Mouse (Mus musculus): ENCODE data around the gene Dnajc12. TPM values are rescaled to one million over a fixed set of nuclear protein-coding genes. Genes with fewer than 3 reads are reported as not detected.

Gene Dnajc12
- total and polyA plus RNA-seq, 3 experiments: 2.9 to 7.3 TPM; not detected in 1

GRCm38 (mm10) chr10:63453926-63454325 lies 71.7 kb downstream of the Dnajc12 start:
- H3K9me3 ChIP-seq (replicated peaks; ENCODE audit: insufficient read depth, low read length): no peaks in the 10 kb centered on the region
- peaks cover 4 to 22% of the 10 kb centered on the region in 2 experiments; a peak in 3 of 4 replicates for H3K4me1 ChIP-seq (ENCODE audit: control insufficient read depth in 1 of 2, insufficient read depth in 2 of 2, low read length in 2 of 2)
- H3K79me2 ChIP-seq (ENCODE audit: control insufficient read depth, insufficient read depth, low read length, poor library complexity): no peaks in the 10 kb centered on the region
- H3K36me3 ChIP-seq (ENCODE audit: control insufficient read depth in 1 of 2, insufficient read depth in 2 of 2, low read length in 2 of 2): peaks cover 0 to 8% of the 10 kb centered on the region in 2 experiments; a peak in 2 of 4 replicates
- DNase-seq (ENCODE audit: low read depth, low spot score): no peak
- no peak overlapping the region for H3K4me3 ChIP-seq (ENCODE audit: control insufficient read depth in 1 of 2, insufficient read depth in 1 of 2, low read depth in 2 of 2, low read length in 2 of 2)
- no peak overlapping the region for H3K27ac ChIP-seq (ENCODE audit: control insufficient read depth, low read depth, low read length)
- H3K9ac ChIP-seq (ENCODE audit: control insufficient read depth, low read depth, low read length, poor library complexity, severe bottlenecking): no peak overlapping the region
- TF ChIP-seq MAFK (IDR thresholded peaks at IDR 0.05; ENCODE audit: borderline replicate concordance, low read depth, low read length) (no peak), KAT2A (conservative IDR thresholded peaks at IDR 0.05; ENCODE audit: low read depth, low read length) (no peak), RAD21 (IDR thresholded peaks at IDR 0.05; ENCODE audit: low read depth, low read length) (no peak), CTCF (IDR thresholded peaks at IDR 0.05 in 2 of 3, conservative IDR thresholded peaks at IDR 0.05 in 1 of 3; ENCODE audit: control insufficient read depth in 1 of 3, insufficient read depth in 1 of 3, low read depth in 2 of 3, low read length in 3 of 3, poor library complexity in 1 of 3, severe bottlenecking in 1 of 3) (no peak), HCFC1 (IDR thresholded peaks at IDR 0.05; ENCODE audit: low read depth, low read length) (no peak), SIN3A (IDR thresholded peaks at IDR 0.05; ENCODE audit: low read length) (no peak), POLR2A (IDR thresholded peaks at IDR 0.05; ENCODE audit: control insufficient read depth in 1 of 2, insufficient read depth in 1 of 2, low read depth in 1 of 2, low read length in 2 of 2, poor library complexity in 1 of 2) (no peak)
- peaks cover 0 to 2% of the 10 kb centered on the region in 2 experiments; a peak in 3 of 4 replicates for H3K27me3 ChIP-seq (ENCODE audit: control insufficient read depth in 1 of 2, insufficient read depth in 2 of 2, low read length in 2 of 2)

DNA sequence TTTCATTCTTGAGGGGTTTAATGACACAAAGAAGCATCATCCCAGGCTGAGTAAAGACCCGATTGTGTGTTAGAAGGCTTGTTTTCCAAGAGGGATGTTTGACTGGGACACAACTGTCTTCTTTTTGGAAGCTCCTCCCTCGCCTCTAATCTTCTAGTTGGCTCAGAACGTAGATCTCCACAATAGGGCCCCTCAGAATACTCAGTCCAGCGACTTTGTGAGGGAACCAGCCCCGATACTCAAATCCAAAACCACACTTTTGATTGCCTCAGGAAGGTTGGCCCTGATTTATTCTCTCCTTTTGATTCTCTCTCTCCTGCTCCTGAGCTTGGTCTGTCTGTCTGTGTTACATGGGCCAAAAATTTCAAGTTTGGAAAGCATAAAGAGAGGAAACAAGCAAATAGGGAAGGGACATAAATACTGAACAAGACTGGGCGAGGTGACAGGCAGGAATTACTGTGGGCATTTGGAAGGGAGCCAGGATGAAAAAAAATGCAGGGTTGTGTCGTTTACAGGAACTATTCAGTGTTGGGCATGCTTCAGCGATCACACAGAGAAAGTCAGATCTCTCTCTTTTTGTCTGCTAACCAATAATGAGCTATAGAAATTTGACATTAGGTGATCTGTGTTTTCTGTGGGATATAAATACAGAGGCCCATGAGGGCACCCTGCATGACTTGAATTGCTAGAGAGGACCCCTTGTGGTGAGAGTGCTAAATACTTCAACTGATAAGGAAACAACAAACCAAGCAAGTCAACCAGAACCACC lies 73.1 kb downstream of the Dnajc12 start:
- Histone ChIP-seq H3K27me3 (ENCODE audit: control insufficient read depth in 1 of 2, insufficient read depth in 2 of 2, low read length in 2 of 2) (peaks cover 2 to 3% of the 10 kb centered on the region in 2 experiments), H3K4me3 (ENCODE audit: control insufficient read depth in 1 of 2, insufficient read depth in 1 of 2, low read depth in 2 of 2, low read length in 2 of 2) (no peak overlapping the region; a peak in 1 of 4 replicates), H3K9me3 (replicated peaks; ENCODE audit: insufficient read depth, low read length) (no peaks in the 10 kb centered on the region), H3K36me3 (ENCODE audit: control insufficient read depth in 1 of 2, insufficient read depth in 2 of 2, low read length in 2 of 2) (peaks cover 0 to 8% of the 10 kb centered on the region in 2 experiments; a peak in 2 of 4 replicates), H3K27ac (ENCODE audit: control insufficient read depth, low read depth, low read length) (no peak overlapping the region), H3K4me1 (ENCODE audit: control insufficient read depth in 1 of 2, insufficient read depth in 2 of 2, low read length in 2 of 2) (peaks cover 4 to 22% of the 10 kb centered on the region in 2 experiments; a peak in 3 of 4 replicates), H3K9ac (ENCODE audit: control insufficient read depth, low read depth, low read length, poor library complexity, severe bottlenecking) (no peak overlapping the region), H3K79me2 (ENCODE audit: control insufficient read depth, insufficient read depth, low read length, poor library complexity) (no peaks in the 10 kb centered on the region)
- DNase-seq (ENCODE audit: low read depth, low spot score): peak; percentile 61
- 0 out of 2 replicates have a peak, but pooled peaks have one; percentile 25 for TF ChIP-seq MXI1 (IDR thresholded peaks at IDR 0.05; ENCODE audit: low read depth, low read length)
- TF ChIP-seq GABPA (IDR thresholded peaks at IDR 0.05; ENCODE audit: low read depth, low read length): no peak
- TF ChIP-seq ELF1 (IDR thresholded peaks at IDR 0.05; ENCODE audit: low read depth, low read length): no peak
- TF ChIP-seq SIN3A (IDR thresholded peaks at IDR 0.05; ENCODE audit: low read length): no peak
- no peak for TF ChIP-seq ZKSCAN1 (IDR thresholded peaks at IDR 0.05; ENCODE audit: low read depth, low read length)
- TF ChIP-seq SMC3 (IDR thresholded peaks at IDR 0.05; ENCODE audit: low read depth, low read length): peak; percentile 38
- no peak for TF ChIP-seq KAT2A (conservative IDR thresholded peaks at IDR 0.05; ENCODE audit: low read depth, low read length)
- TF ChIP-seq ZNF384 (IDR thresholded peaks at IDR 0.05; ENCODE audit: low read depth, low read length): peak; percentile 68
- no peak for TF ChIP-seq E2F4 (IDR thresholded peaks at IDR 0.05; ENCODE audit: borderline replicate concordance, low read depth, low read length)
- no peak for TF ChIP-seq ZC3H11A (IDR thresholded peaks at IDR 0.05; ENCODE audit: low read depth, low read length)
- TF ChIP-seq MYC (IDR thresholded peaks at IDR 0.05; ENCODE audit: low read depth, low read length): no peak
- no peak for TF ChIP-seq HCFC1 (IDR thresholded peaks at IDR 0.05; ENCODE audit: low read depth, low read length)
- TF ChIP-seq POLR2AphosphoS5 (IDR thresholded peaks at IDR 0.05; ENCODE audit: borderline replicate concordance, low read depth, low read length): no peak
- TF ChIP-seq TAL1 (IDR thresholded peaks at IDR 0.05; ENCODE audit: low read length): no peak
- no peak for TF ChIP-seq MAX (IDR thresholded peaks at IDR 0.05; ENCODE audit: low read length)
- TF ChIP-seq BHLHE40 (IDR thresholded peaks at IDR 0.05; ENCODE audit: borderline replicate concordance, low read depth, low read length): no peak
- peak in 2 of 3 experiments; percentile 19 to 49; a peak in 2 of 6 replicates for TF ChIP-seq CTCF (IDR thresholded peaks at IDR 0.05 in 2 of 3, conservative IDR thresholded peaks at IDR 0.05 in 1 of 3; ENCODE audit: control insufficient read depth in 1 of 3, insufficient read depth in 1 of 3, low read depth in 2 of 3, low read length in 3 of 3, poor library complexity in 1 of 3, severe bottlenecking in 1 of 3)
- no peak for TF ChIP-seq MEF2A (IDR thresholded peaks at IDR 0.05; ENCODE audit: extremely low read depth, insufficient replicate concordance, low read depth, low read length, poor library complexity, severe bottlenecking)
- TF ChIP-seq USF2 (IDR thresholded peaks at IDR 0.05; ENCODE audit: borderline replicate concordance in 1 of 2, insufficient read depth in 1 of 2, low read depth in 1 of 2, low read length in 2 of 2): no peak
- TF ChIP-seq TBP (IDR thresholded peaks at IDR 0.05; ENCODE audit: low read depth, low read length): no peak
- TF ChIP-seq RCOR1 (IDR thresholded peaks at IDR 0.05; ENCODE audit: low read depth, low read length): no peak
- no peak for TF ChIP-seq ETS1 (IDR thresholded peaks at IDR 0.05; ENCODE audit: low read depth, low read length)
- no peak for TF ChIP-seq MYB (IDR thresholded peaks at IDR 0.05; ENCODE audit: low read depth, low read length)
- no peak for TF ChIP-seq NRF1 (IDR thresholded peaks at IDR 0.05; ENCODE audit: insufficient read depth, low read depth, low read length, poor library complexity, severe bottlenecking)
- TF ChIP-seq POLR2A (IDR thresholded peaks at IDR 0.05; ENCODE audit: control insufficient read depth in 1 of 2, insufficient read depth in 1 of 2, low read depth in 1 of 2, low read length in 2 of 2, poor library complexity in 1 of 2): no peak
